Mouse (Mus musculus) granulocyte monocyte progenitor cell, adult 5-6 weeks (primary cell): Measurements from ENCODE around the gene 9030025P20Rik. TPM values are rescaled to one million over a fixed set of nuclear protein-coding genes. Genes with fewer than 3 reads are reported as not detected.
"Not testable (repeated sequence)": the region's sequence is repeated elsewhere in the genome, so short reads cannot be mapped to it uniquely, and the experiment has no call there.

Experiments used
- ATAC-seq: replicated peaks from 2 replicates; pipeline ENCODE4 v1.8.0; 2016; ENCODE audit warnings: mild to moderate bottlenecking, moderate TSS enrichment, inconsistent platforms; ENCODE audit not compliant: poor library complexity, severe bottlenecking
- total RNA-seq, 2 experiments: library from RNA; stranded (forward) in 1 of 2; stranded (reverse) in 1 of 2; fragments of 200-712, 200-1000 nt in 1 of 2; fragments of >200 nt in 1 of 2; fragmentation: Nextera tagmentation in 1 of 2; gene quantifications; 2 replicates each; pipeline ENCODE4 v1.2.3; 2014 to 2017

The 9030025P20Rik gene
- total RNA-seq, 2 experiments from 2014 or later: 4.7 to 10.5 TPM

GRCm38 (mm10) chr17:14977718-14978361 is 428 bp upstream of the 9030025P20Rik start:
- ATAC-seq: peak; percentile 73

DNA sequence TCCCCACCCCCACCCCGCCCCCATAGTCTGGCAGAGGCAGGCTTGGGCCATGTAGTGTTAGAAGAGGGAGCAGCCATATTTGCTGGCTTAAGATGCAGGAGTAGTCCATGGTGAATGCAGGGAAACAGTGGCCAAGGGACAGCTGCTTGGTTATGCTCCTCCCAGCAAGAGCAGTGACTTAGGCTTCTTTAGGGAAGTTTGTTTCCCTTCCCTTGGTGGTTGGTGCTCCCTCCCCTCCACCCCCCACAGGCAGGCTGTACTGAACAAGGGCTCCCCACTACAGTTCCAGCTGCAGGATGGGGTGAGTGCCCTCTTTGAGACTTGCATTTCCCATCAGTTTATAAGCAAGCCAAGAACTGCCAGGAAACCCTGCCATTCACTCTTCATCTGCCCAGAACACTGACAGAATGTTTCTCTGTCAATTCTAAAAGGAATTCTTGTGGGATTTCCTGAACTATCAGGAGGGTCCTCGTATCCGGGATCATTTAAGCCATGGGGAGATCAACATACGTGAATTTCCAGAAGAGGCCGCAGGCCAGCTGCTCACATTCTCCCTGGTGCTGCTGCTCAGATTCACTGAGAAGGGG is 11.9 kb downstream of the 9030025P20Rik start:
- peak; percentile 54 for ATAC-seq

DNA sequence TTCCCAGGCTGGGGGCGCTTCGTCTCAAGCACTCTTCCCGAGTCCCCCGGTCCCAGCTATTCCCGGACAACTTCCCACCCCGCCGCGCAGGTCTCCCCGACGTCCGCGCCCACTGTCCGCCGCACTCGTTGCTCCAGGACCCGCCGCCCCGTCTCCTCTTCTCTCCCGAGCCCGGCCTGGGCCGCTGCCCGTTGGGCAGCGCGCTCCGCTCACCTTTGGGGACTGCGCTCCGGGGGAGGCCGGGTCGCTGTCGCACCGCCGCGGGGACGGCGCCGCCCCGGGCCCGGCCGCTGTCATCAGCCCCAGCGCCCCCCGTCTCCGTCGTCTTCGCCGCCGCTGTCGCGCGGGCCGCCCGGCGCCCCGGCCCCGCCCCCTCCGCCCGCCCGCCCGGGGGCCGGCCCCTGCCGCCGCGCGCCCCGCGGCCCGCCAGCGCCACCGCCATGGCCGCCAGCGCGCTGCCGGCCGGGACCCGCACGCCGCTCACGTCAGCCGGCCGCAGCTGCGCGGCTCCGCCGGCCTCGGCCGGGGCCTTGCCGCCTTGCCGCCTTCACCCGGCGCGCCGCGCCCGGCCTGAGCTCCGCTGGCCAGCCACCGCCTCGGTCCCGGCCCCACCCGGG is 14.4 kb downstream of the 9030025P20Rik start:
- ATAC-seq: peak; percentile 4; the same call in 1 of the 2 replicates

DNA sequence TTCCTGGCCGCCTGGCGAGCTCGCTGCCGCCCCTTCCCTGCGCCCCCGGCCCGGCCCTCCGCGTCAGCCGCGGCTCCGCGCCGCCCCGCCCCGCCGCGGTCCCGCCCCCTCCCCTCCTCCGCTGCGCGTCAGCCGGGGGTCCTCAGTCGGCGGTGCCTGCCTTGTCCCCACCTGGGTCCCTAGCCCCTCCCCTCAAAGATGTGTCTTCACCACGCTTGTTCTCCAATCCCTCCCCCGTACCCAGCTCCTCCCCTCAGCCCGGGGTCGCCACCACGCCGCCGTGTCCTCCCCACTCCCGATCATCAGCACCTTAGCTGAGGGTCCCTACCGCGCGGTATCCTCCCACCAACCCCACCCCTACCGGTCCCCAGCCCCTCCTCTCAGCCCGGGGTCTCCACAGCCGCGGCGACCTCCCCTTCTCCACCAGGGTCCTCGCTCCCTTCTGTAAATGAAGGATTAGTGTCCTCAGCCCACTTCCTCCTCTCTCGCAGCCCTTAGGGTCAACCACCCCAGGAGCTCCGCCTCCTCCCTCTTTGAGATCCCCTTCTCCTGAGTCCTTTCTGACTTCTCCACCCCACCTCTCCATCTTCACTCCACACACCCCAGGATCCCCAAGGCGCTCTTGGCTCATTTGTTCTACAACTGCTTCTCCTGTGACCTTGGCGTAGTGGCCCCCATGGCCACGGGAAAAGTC is 15.0 kb downstream of the 9030025P20Rik start:
- ATAC-seq: peak; percentile 77

GRCm38 (mm10) chr17:14994140-14994539 is 15.9 kb downstream of the 9030025P20Rik start:
- ATAC-seq: not testable (repeated sequence)

- ATAC-seq: not testable (repeated sequence)
Observed at GRCm38 (mm10) chr17:15000047-15000446, 21.8 kb downstream of the 9030025P20Rik start.

- ATAC-seq: peak; percentile 74
Observed at GRCm38 (mm10) chr17:15009088-15009487, 30.8 kb downstream of the 9030025P20Rik start.

GRCm38 (mm10) chr17:15009706-15010413 is 31.6 kb downstream of the 9030025P20Rik start, which contains the start of gene Gm3435:
Gene Gm3435, plus strand, starts transcription at chr17:15010176.
- ATAC-seq: peak; percentile 93

GRCm38 (mm10) chr17:15021503-15022220 is 43.4 kb downstream of the 9030025P20Rik start:
- ATAC-seq: peak; percentile 59

GRCm38 (mm10) chr17:15023878-15024492 is 45.7 kb downstream of the 9030025P20Rik start:
- peak; percentile 9 for ATAC-seq

GRCm38 (mm10) chr17:15024502-15025193 is 46.4 kb downstream of the 9030025P20Rik start:
- peak; percentile 77 for ATAC-seq

- not testable (repeated sequence) for ATAC-seq
Observed at GRCm38 (mm10) chr17:15025513-15025912, 47.2 kb downstream of the 9030025P20Rik start.

DNA sequence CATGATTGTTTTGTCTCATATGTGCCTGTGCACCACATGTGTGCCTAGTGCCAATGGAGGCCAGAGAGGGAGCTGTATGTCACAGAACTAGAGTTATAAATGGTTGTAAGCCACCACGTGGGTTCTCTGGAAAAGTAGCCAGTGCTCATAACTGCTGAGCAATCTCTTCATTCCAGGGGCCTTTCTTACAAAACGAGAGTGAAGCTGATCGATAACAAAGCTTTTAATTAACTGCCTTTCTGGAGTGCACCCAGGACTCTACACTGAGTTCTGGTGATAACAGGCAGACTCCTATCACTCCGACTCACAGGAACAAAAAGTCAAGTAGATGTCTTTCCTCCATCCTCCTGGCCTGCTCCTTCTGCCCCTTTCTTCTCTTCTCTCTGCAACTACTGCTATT is 53.1 kb downstream of the 9030025P20Rik start:
- ATAC-seq: not testable (repeated sequence)

- peak; percentile 73 for ATAC-seq
Observed at GRCm38 (mm10) chr17:15040455-15040854, 62.2 kb downstream of the 9030025P20Rik start.

Other genes with a start within 250 kb of the 9030025P20Rik start
- gene Wdr27, start 35.3 kb upstream of the 9030025P20Rik start, total RNA-seq (2014; fragmentation: Nextera tagmentation): not detected in 2 replicates
- not detected in 2 replicates for gene Wdr27, start 35.3 kb upstream of the 9030025P20Rik start, total RNA-seq (2017)
- gene 1600012H06Rik, start 35.3 kb upstream of the 9030025P20Rik start, total RNA-seq (2014; fragmentation: Nextera tagmentation): 9.4 and 12.4 TPM in 2 replicates
- gene 1600012H06Rik, start 35.3 kb upstream of the 9030025P20Rik start, total RNA-seq (2017): 9.2 and 15.6 TPM in 2 replicates
- gene Phf10, start 17.2 kb upstream of the 9030025P20Rik start, total RNA-seq (2014; fragmentation: Nextera tagmentation): 109 and 115 TPM in 2 replicates
- 56.3 and 73.7 TPM in 2 replicates for gene Phf10, start 17.2 kb upstream of the 9030025P20Rik start, total RNA-seq (2017)
- 0.58 and 5.6 TPM in 2 replicates for gene Gm3417, start 322 bp downstream of the 9030025P20Rik start, total RNA-seq (2014; fragmentation: Nextera tagmentation)
- gene Gm3417, start 322 bp downstream of the 9030025P20Rik start, total RNA-seq (2017): 1.8 and 2.2 TPM in 2 replicates
- gene Gm3435, start 31.7 kb downstream of the 9030025P20Rik start, total RNA-seq (2014; fragmentation: Nextera tagmentation): 1.9 and 3.1 TPM in 2 replicates
- 2.4 and 4.0 TPM in 2 replicates for gene Gm3435, start 31.7 kb downstream of the 9030025P20Rik start, total RNA-seq (2017)
- 53.5 and 87.9 TPM in 2 replicates for gene Ermard, start 62.7 kb downstream of the 9030025P20Rik start, total RNA-seq (2014; fragmentation: Nextera tagmentation)
- gene Ermard, start 62.7 kb downstream of the 9030025P20Rik start, total RNA-seq (2017): 27.9 and 32.3 TPM in 2 replicates
- not detected in 2 replicates for gene Tcte3, start 63.0 kb downstream of the 9030025P20Rik start, total RNA-seq (2014; fragmentation: Nextera tagmentation)
- gene Tcte3, start 63.0 kb downstream of the 9030025P20Rik start, total RNA-seq (2017): not detected in 2 replicates
- 3.2 and 4.3 TPM in 2 replicates for gene Gm3448, start 63.1 kb downstream of the 9030025P20Rik start, total RNA-seq (2014; fragmentation: Nextera tagmentation)
- 3.9 and 9.9 TPM in 2 replicates for gene Gm3448, start 63.1 kb downstream of the 9030025P20Rik start, total RNA-seq (2017)